Mouse (Mus musculus) midbrain, postnatal 0 days (tissue): ENCODE measurements around the gene Pcsk2. TPM values are rescaled to one million over a fixed set of nuclear protein-coding genes. Genes with fewer than 3 reads are reported as not detected.

Source experiments
- ATAC-seq: fragments of 200-750 bp; cut with Nextera tagmentation; 2 replicates; pipeline ENCODE4 v1.8.0; 2017; ENCODE audit warnings: moderate number of reproducible peaks, mild to moderate bottlenecking, moderate TSS enrichment, moderate library complexity; ENCODE audit not compliant: low FRiP score
- DNase-seq: peaks from one replicate; pipeline ENCODE4 v3.0.0-alpha.2; 2015; ENCODE audit warnings: low spot score
- H3K27ac ChIP-seq: fragments of 300-500 bp; sonication (generic); 2 replicates; pipeline ENCODE4 v1.5.1; 2014; ENCODE audit warnings: low read depth, mild to moderate bottlenecking, low read length, mixed read lengths
- H3K27me3 ChIP-seq: fragments of 300-500 bp; sonication (generic); 2 replicates; pipeline ENCODE4 v1.6.1; 2014; ENCODE audit warnings: low read length, control low read depth, mixed read lengths; ENCODE audit not compliant: insufficient read depth
- H3K36me3 ChIP-seq: fragments of 300-500 bp; sonication (generic); 2 replicates; pipeline ENCODE4 v1.6.1; 2014; ENCODE audit warnings: low read length, control low read depth, mixed read lengths; ENCODE audit not compliant: insufficient read depth
- H3K4me1 ChIP-seq: fragments of 300-500 bp; sonication (generic); 2 replicates; pipeline ENCODE4 v1.6.1; 2014; ENCODE audit warnings: mild to moderate bottlenecking, control low read depth, antibody characterized with exemption, low read length, mixed read lengths; ENCODE audit not compliant: insufficient read depth
- H3K4me2 ChIP-seq: fragments of 300-500 bp; sonication (generic); 2 replicates; pipeline ENCODE4 v1.6.1; 2014; ENCODE audit warnings: low read depth, mild to moderate bottlenecking, low read length, mixed read lengths; ENCODE audit not compliant: poor library complexity, severe bottlenecking
- H3K4me3 ChIP-seq: fragments of 300-500 bp; sonication (generic); 2 replicates; pipeline ENCODE4 v1.5.1; 2014; ENCODE audit warnings: low read depth, mild to moderate bottlenecking, low read length, moderate library complexity
- H3K9ac ChIP-seq: fragments of 300-500 bp; sonication (generic); replicated peaks from 2 replicates; pipeline ENCODE4 v1.6.1; 2014; ENCODE audit warnings: mild to moderate bottlenecking, low read length, moderate library complexity, mixed read lengths; ENCODE audit not compliant: poor library complexity, severe bottlenecking
- H3K9me3 ChIP-seq: fragments of 300-500 bp; sonication (generic); 2 replicates; pipeline ENCODE4 v1.6.1; 2016; ENCODE audit warnings: low read length, control low read depth
- CTCF ChIP-seq: IDR thresholded peaks from 2 replicates; pipeline ENCODE4 v1.5.1; 2016; ENCODE audit warnings: antibody characterized with exemption, mild to moderate bottlenecking
- WGBS: fragments of 180-500 bp; shearing (Covaris S2); extraction: QIAGEN DNeasy Blood & Tissue Kit; methylation state at CpG from one replicate; pipeline ENCODE4 v1.1.7; 2014; 5-methylcytosine and 5-hydroxymethylcytosine counted together
- polyA plus RNA-seq: library from polyadenylated mRNA; unstranded; fragments of >200 nt; fragmentation: Nextera tagmentation; extraction: Ambion mirVana; gene quantifications from 2 replicates; pipeline ENCODE4 v1.2.1, GENCODE M21; 2015
- total RNA-seq: library from RNA; depleted of rRNA; stranded (reverse); fragments of >200 nt; gene quantifications from 2 replicates; pipeline ENCODE4 v1.2.3, GENCODE M21; 2014

The Pcsk2 gene
- total and polyA plus RNA-seq, 2 experiments from 2014 or later: 38.3 to 60.8 TPM

- no peak for TF ChIP-seq CTCF
- under 1% methylated on average over 33 of the region's 33 CpGs for WGBS
Observed at GRCm38 (mm10) chr2:143546412-143547211, 656 bp downstream of the Pcsk2 start.

GRCm38 (mm10) chr2:143547251-143548090 is 1.5 kb downstream of the Pcsk2 start:
- Histone ChIP-seq H3K27me3 (peaks cover 10% of the 10 kb centered on the region; the same call in 1 of the 2 replicates), H3K4me1 (no peaks in the 10 kb centered on the region), H3K27ac (no peak overlapping the region), H3K9me3 (no peaks in the 10 kb centered on the region), H3K4me2 (peak overlapping the region; percentile 75), H3K36me3 (no peaks in the 10 kb centered on the region), H3K4me3 (peak overlapping the region; percentile 62), H3K9ac (peak overlapping the region; percentile 75)
- DNase-seq (peak; percentile 26), ATAC-seq (no peak)
- TF ChIP-seq CTCF: no peak
- 1% methylated on average over 32 of the region's 32 CpGs for WGBS

More at GRCm38 (mm10) chr2:143546412-143547211, 656 bp downstream of the Pcsk2 start:
- H3K4me3 ChIP-seq: peak overlapping the region; percentile 62
- no peaks in the 10 kb centered on the region for H3K9me3 ChIP-seq
- DNase-seq (no peak), ATAC-seq (no peak)
- H3K27me3 ChIP-seq: peaks cover 10% of the 10 kb centered on the region; the same call in 1 of the 2 replicates
- peak overlapping the region; percentile 75 for H3K4me2 ChIP-seq
- peak overlapping the region; percentile 75 for H3K9ac ChIP-seq
- H3K27ac ChIP-seq: peak overlapping the region; percentile 85; the same call in 1 of the 2 replicates
- no peaks in the 10 kb centered on the region for H3K4me1 ChIP-seq
- no peaks in the 10 kb centered on the region for H3K36me3 ChIP-seq

GRCm38 (mm10) chr2:143560384-143560783 is 14.4 kb downstream of the Pcsk2 start:
- H3K4me1 ChIP-seq: no peaks in the 10 kb centered on the region
- no peak overlapping the region for H3K4me2 ChIP-seq
- no peak overlapping the region for H3K27ac ChIP-seq
- no peaks in the 10 kb centered on the region for H3K9me3 ChIP-seq
- no peak for DNase-seq
- H3K36me3 ChIP-seq: no peaks in the 10 kb centered on the region
- H3K27me3 ChIP-seq: no peaks in the 10 kb centered on the region
- H3K9ac ChIP-seq: no peak overlapping the region
- no peak overlapping the region for H3K4me3 ChIP-seq
- WGBS: 65% methylated on average over 4 of the region's 4 CpGs
- no peak for TF ChIP-seq CTCF
- ATAC-seq: no peak

GRCm38 (mm10) chr2:143565062-143565461 is 19.1 kb downstream of the Pcsk2 start:
- H3K27me3 ChIP-seq: no peaks in the 10 kb centered on the region
- ATAC-seq: no peak

GRCm38 (mm10) chr2:143565961-143566360 is 20.0 kb downstream of the Pcsk2 start:
- no peak for TF ChIP-seq CTCF
- H3K9ac ChIP-seq: no peak overlapping the region
- H3K27ac ChIP-seq: no peak overlapping the region
- ATAC-seq (no peak), DNase-seq (no peak)
- no peaks in the 10 kb centered on the region for H3K9me3 ChIP-seq
- 89% methylated on average over 6 of the region's 6 CpGs for WGBS
- no peak overlapping the region for H3K4me3 ChIP-seq
- no peaks in the 10 kb centered on the region for H3K4me1 ChIP-seq
- no peaks in the 10 kb centered on the region for H3K36me3 ChIP-seq
- H3K4me2 ChIP-seq: no peak overlapping the region
- no peaks in the 10 kb centered on the region for H3K27me3 ChIP-seq

More at GRCm38 (mm10) chr2:143565062-143565461, 19.1 kb downstream of the Pcsk2 start:
- no peak for DNase-seq
- Histone ChIP-seq H3K9ac (no peak overlapping the region), H3K4me3 (no peak overlapping the region), H3K36me3 (no peaks in the 10 kb centered on the region), H3K9me3 (no peaks in the 10 kb centered on the region), H3K4me1 (no peaks in the 10 kb centered on the region), H3K4me2 (no peak overlapping the region), H3K27ac (no peak overlapping the region)
- 67% methylated on average over 2 of the region's 2 CpGs for WGBS
- no peak for TF ChIP-seq CTCF
